Mouse (Mus musculus) frontal cortex, postnatal 10 days (tissue): Measurements from ENCODE around the gene Gm10135.
"Not testable (repeated sequence)": the region's sequence is repeated elsewhere in the genome, so short reads cannot be mapped to it uniquely, and the experiment has no call there.

Source experiments
- DNase-seq, 2 experiments: peaks; one replicate each; pipeline ENCODE4 v3.0.0; 2022; ENCODE audit warnings: low spot score in 2 of 2, mixed read lengths in 1 of 2

Gm10135 gene

GRCm38 (mm10) chr5:72974602-72975001 lies at the start of gene Gm10135:
TSS of gene Gm10135 (minus strand) at chr5:72974702.
- no peak for DNase-seq

GRCm38 (mm10) chr5:73023801-73024200 lies 49.3 kb upstream of the Gm10135 start:
- no peak for DNase-seq

GRCm38 (mm10) chr5:73014745-73015144 lies 40.2 kb upstream of the Gm10135 start:
- DNase-seq, result no peak

GRCm38 (mm10) chr5:73013611-73014287 lies 39.2 kb upstream of the Gm10135 start:
- DNase-seq, result not testable (repeated sequence)

- DNase-seq, result not testable (repeated sequence)
Measured at GRCm38 (mm10) chr5:73012884-73013610, 38.5 kb upstream of the Gm10135 start.

GRCm38 (mm10) chr5:73011806-73012205 lies 37.3 kb upstream of the Gm10135 start:
- DNase-seq, result not testable (repeated sequence)

GRCm38 (mm10) chr5:73008230-73008629 lies 33.7 kb upstream of the Gm10135 start:
- not testable (repeated sequence) for DNase-seq

- DNase-seq, result no peak
Measured at GRCm38 (mm10) chr5:73007582-73007959, 33.1 kb upstream of the Gm10135 start.

- DNase-seq, result peak in 1 of 2 experiments; percentile 18
Measured at GRCm38 (mm10) chr5:73006784-73007581, 32.5 kb upstream of the Gm10135 start, which contains the start of gene Slc10a4. TSS of gene Slc10a4 (plus strand) at chr5:73006883.

- DNase-seq, result no peak
Measured at GRCm38 (mm10) chr5:73004046-73004445, 29.5 kb upstream of the Gm10135 start.

- DNase-seq, result not testable (repeated sequence)
Measured at GRCm38 (mm10) chr5:72998546-72998945, 24.0 kb upstream of the Gm10135 start.

GRCm38 (mm10) chr5:72995379-72995778 lies 20.9 kb upstream of the Gm10135 start:
- no peak for DNase-seq

- DNase-seq, result no peak
Measured at GRCm38 (mm10) chr5:72994928-72995327, 20.4 kb upstream of the Gm10135 start.

- no peak for DNase-seq
Measured at GRCm38 (mm10) chr5:72994424-72994823, 19.9 kb upstream of the Gm10135 start.

GRCm38 (mm10) chr5:72992474-72992873 lies 18.0 kb upstream of the Gm10135 start:
- DNase-seq, result no peak

- no peak for DNase-seq
Measured at GRCm38 (mm10) chr5:72989756-72990155, 15.3 kb upstream of the Gm10135 start.

- no peak for DNase-seq
Measured at GRCm38 (mm10) chr5:72987786-72988185, 13.3 kb upstream of the Gm10135 start.

- DNase-seq, result no peak
Measured at GRCm38 (mm10) chr5:72984091-72984490, 9.6 kb upstream of the Gm10135 start.

- no peak for DNase-seq
Measured at GRCm38 (mm10) chr5:72976539-72976938, 2.0 kb upstream of the Gm10135 start.

GRCm38 (mm10) chr5:72975996-72976395 lies 1.5 kb upstream of the Gm10135 start:
- no peak for DNase-seq

- no peak for DNase-seq
Measured at GRCm38 (mm10) chr5:72972934-72973333, 1.6 kb downstream of the Gm10135 start.

- no peak for DNase-seq
Measured at GRCm38 (mm10) chr5:72972435-72972834, 2.1 kb downstream of the Gm10135 start.
